ENCODE assay signal across 11 mouse cellular contexts in the genomic region with DNA sequence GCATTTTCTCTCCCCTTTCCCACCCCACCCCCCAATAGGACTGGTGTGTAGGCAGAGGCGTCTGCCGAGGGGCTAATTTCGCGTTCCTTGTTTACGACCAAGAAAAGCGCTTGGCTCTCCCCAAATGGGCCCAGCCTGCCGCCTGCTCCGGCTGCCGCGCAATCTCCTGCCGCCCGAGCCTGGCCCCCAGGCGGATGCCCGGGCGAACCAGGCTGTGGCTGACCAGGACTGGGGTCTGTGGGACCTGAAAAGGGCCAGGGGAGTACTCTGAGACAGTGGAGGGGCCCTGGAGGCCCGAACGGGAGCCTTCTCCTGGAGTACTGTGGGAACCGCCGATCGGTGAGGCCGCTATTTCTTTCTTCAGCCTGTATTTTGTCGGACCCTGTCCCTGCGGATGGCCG. TPM values are rescaled to one million over a fixed set of nuclear protein-coding genes. Genes with fewer than 3 reads are reported as not detected.
DNase-seq lines count a peak whose midpoint lies in the region; ATAC-seq and TF ChIP-seq lines count a peak whose summit lies in the region.
"Had no signal": no experiment of that assay in that cellular context is flagged by ENCODE, and none has a peak within 500 bp of the region (broad histone marks: within the 10 kb centered on the region; RNA-seq: fewer than 3 reads in every experiment).

No protein-coding gene starts in this region.

- peak overlapping the region; percentile 30 for H3K4me2 ChIP-seq in lung, embryonic 16.5 days (ENCODE audit: low read depth, low read length)
- H3K4me2 ChIP-seq in intestine, postnatal 0 days (replicated peaks; ENCODE audit: low read depth) = peak overlapping the region; percentile 66
- H3K4me2 ChIP-seq: forebrain, embryonic 15.5 days had no signal

- no peak overlapping the region for H3K4me3 ChIP-seq in lung, embryonic 16.5 days (ENCODE audit: low read length)
- H3K4me3 ChIP-seq in intestine, postnatal 0 days (ENCODE audit: low read depth, low read length) = peak overlapping the region; percentile 39
- H3K4me3 ChIP-seq in small intestine, adult 2 months (ENCODE audit: low read depth, low read length) = peak overlapping the region; percentile 50
- H3K4me3 ChIP-seq: forebrain, embryonic 15.5 days had no signal

- no peaks in the 10 kb centered on the region; the same call in 1 of the 2 replicates for H3K4me1 ChIP-seq in lung, embryonic 16.5 days (replicated peaks; ENCODE audit: control insufficient read depth, insufficient read depth, low read length)
- H3K4me1 ChIP-seq in intestine, postnatal 0 days (replicated peaks; ENCODE audit: control insufficient read depth, insufficient read depth, low read length) = no peaks in the 10 kb centered on the region
- H3K4me1 ChIP-seq in small intestine, adult 2 months (ENCODE audit: control insufficient read depth, insufficient read depth, insufficient read length, low read length) = peaks cover 3% of the 10 kb centered on the region; the same call in 1 of the 2 replicates

- no peak overlapping the region for H3K27ac ChIP-seq in lung, embryonic 16.5 days (ENCODE audit: low read length)
- peak overlapping the region; percentile 62 for H3K27ac ChIP-seq in intestine, postnatal 0 days (ENCODE audit: low read depth, low read length)
- peak overlapping the region; percentile 64 for H3K27ac ChIP-seq in small intestine, adult 2 months (ENCODE audit: insufficient read depth, low read depth, low read length)
- H3K27ac ChIP-seq: forebrain, embryonic 15.5 days had no signal

- H3K9ac ChIP-seq in lung, embryonic 16.5 days (ENCODE audit: low read length) = no peak overlapping the region
- H3K9ac ChIP-seq in intestine, postnatal 0 days (ENCODE audit: low read depth, low read length) = peak overlapping the region; percentile 40; the same call in 1 of the 2 replicates
- H3K9ac ChIP-seq: forebrain, embryonic 15.5 days had no signal

- H3K36me3 ChIP-seq in lung, embryonic 16.5 days (ENCODE audit: control insufficient read depth, insufficient read depth, low read length) = no peaks in the 10 kb centered on the region
- H3K36me3 ChIP-seq in intestine, postnatal 0 days (ENCODE audit: control insufficient read depth, insufficient read depth) = no peaks in the 10 kb centered on the region
- H3K36me3 ChIP-seq in small intestine, adult 2 months (ENCODE audit: control insufficient read depth, insufficient read depth, low read length) = no peaks in the 10 kb centered on the region
- H3K36me3 ChIP-seq: forebrain, embryonic 15.5 days had no signal

- no peak for ATAC-seq in lung, embryonic 16.5 days (ENCODE audit: low read depth)
- no peak for ATAC-seq in intestine, postnatal 0 days
- no peak for ATAC-seq in activated CD4-positive, CD25-positive, alpha-beta regulatory T cell, adult 4 months
- ATAC-seq: forebrain, embryonic 15.5 days had no signal

- no peaks in the 10 kb centered on the region for H3K9me3 ChIP-seq in lung, embryonic 16.5 days (ENCODE audit: control insufficient read depth, low read length)
- H3K9me3 ChIP-seq in intestine, postnatal 0 days (ENCODE audit: control insufficient read depth) = 0 out of 2 replicates have a peak, but pooled peaks cover 2% of the 10 kb centered on the region
- H3K9me3 ChIP-seq: forebrain, embryonic 15.5 days had no signal

- WGBS in lung, embryonic 16.5 days = under 1% methylated on average over 24 of the region's 24 CpGs
- WGBS in intestine, postnatal 0 days = 6% methylated on average over 24 of the region's 24 CpGs
- 12% methylated on average over 24 of the region's 24 CpGs for WGBS in small intestine, adult 2 months

- peak; percentile 92 for DNase-seq in heart, adult 11 months
- DNase-seq in heart, adult 18-20 months = no peak
- DNase-seq in lung, postnatal 14 days = no peak
- DNase-seq in layer of hippocampus, adult 11-12 months (ENCODE audit: low spot score) = no peak
- DNase-seq: right cerebral cortex, postnatal 4 days had no signal

- peaks cover 95% of the 10 kb centered on the region for H3K27me3 ChIP-seq in lung, embryonic 16.5 days (ENCODE audit: control insufficient read depth, insufficient read depth, low read depth, low read length)
- peaks cover 100% of the 10 kb centered on the region for H3K27me3 ChIP-seq in intestine, postnatal 0 days (replicated peaks; ENCODE audit: control insufficient read depth, insufficient read depth, low read length)
- peaks cover 69% of the 10 kb centered on the region for H3K27me3 ChIP-seq in small intestine, adult 2 months (ENCODE audit: control insufficient read depth, insufficient read depth, low read length)

- no peak for TF ChIP-seq CTCF in intestine, postnatal 0 days (IDR thresholded peaks at IDR 0.05; ENCODE audit: low read depth)
- no peak for TF ChIP-seq CTCF in small intestine, adult 2 months (IDR thresholded peaks at IDR 0.05; ENCODE audit: extremely low read depth, insufficient read length, insufficient replicate concordance, low read depth, low read length)

- no peak for TF ChIP-seq POLR2A in small intestine, adult 2 months (IDR thresholded peaks at IDR 0.05; ENCODE audit: low read depth, low read length)

RNA-seq across cellular contexts. Expression of a gene that starts 2.4 kb away (rescaled TPM):
- under 1 TPM in 1 of 2 experiments, not detected in 1; 0.18 TPM for total RNA-seq in heart, adult 18-20 months (2021)
- polyA plus RNA-seq in lung, embryonic 16.5 days (2015; fragmentation: Nextera tagmentation; extraction: Ambion mirVana) = 0.36 TPM in 2 replicates
- 3.0 and 3.5 TPM in 2 replicates for polyA plus RNA-seq in intestine, postnatal 0 days (2015; fragmentation: Nextera tagmentation; extraction: Ambion mirVana)
- polyA plus RNA-seq in small intestine, adult 2 months (2012; rRNA removed) = 0.05 and 5.0 TPM in 2 replicates
- polyA plus RNA-seq in activated CD4-positive, CD25-positive, alpha-beta regulatory T cell, adult 4 months (2017; shearing (Covaris generic)) = not detected
- total RNA-seq: layer of hippocampus, adult 8-10 months had no signal
- polyA plus RNA-seq: forebrain, embryonic 15.5 days had no signal

RNA-seq across cellular contexts. Expression of a gene that starts 10.1 kb away (rescaled TPM):
- total RNA-seq in heart, adult 18-20 months (2021) = not detected
- polyA plus RNA-seq in lung, embryonic 16.5 days (2015; fragmentation: Nextera tagmentation; extraction: Ambion mirVana) = 0.10 and 0.30 TPM in 2 replicates
- 3.5 and 4.6 TPM in 2 replicates for polyA plus RNA-seq in intestine, postnatal 0 days (2015; fragmentation: Nextera tagmentation; extraction: Ambion mirVana)
- 1.8 TPM in 1 of 2 replicates, not detected in the other for polyA plus RNA-seq in small intestine, adult 2 months (2012; rRNA removed)
- under 1 TPM in 1 of 2 experiments, not detected in 1; 0.15 TPM for polyA plus RNA-seq in activated CD4-positive, CD25-positive, alpha-beta regulatory T cell, adult 4 months (2017; shearing (Covaris generic))
- total RNA-seq: layer of hippocampus, adult 8-10 months had no signal
- polyA plus RNA-seq: forebrain, embryonic 15.5 days had no signal

RNA-seq across cellular contexts. Expression of a gene that starts 18.2 kb away (rescaled TPM):
- under 1 TPM in 1 of 2 experiments, not detected in 1; 0.23 TPM for total RNA-seq in heart, adult 18-20 months (2021)
- polyA plus RNA-seq in lung, embryonic 16.5 days (2015; fragmentation: Nextera tagmentation; extraction: Ambion mirVana) = 0.93 and 1.4 TPM in 2 replicates
- polyA plus RNA-seq in intestine, postnatal 0 days (2015; fragmentation: Nextera tagmentation; extraction: Ambion mirVana) = 4.8 and 5.2 TPM in 2 replicates
- polyA plus RNA-seq in small intestine, adult 2 months (2012; rRNA removed) = 0.38 and 2.1 TPM in 2 replicates
- not detected for polyA plus RNA-seq in activated CD4-positive, CD25-positive, alpha-beta regulatory T cell, adult 4 months (2017; shearing (Covaris generic))
- total RNA-seq: layer of hippocampus, adult 8-10 months had no signal
- polyA plus RNA-seq: forebrain, embryonic 15.5 days had no signal

RNA-seq across cellular contexts. Expression of a gene that starts 24.3 kb away (rescaled TPM):
- not detected for total RNA-seq in heart, adult 18-20 months (2021)
- not detected in 2 replicates for polyA plus RNA-seq in lung, embryonic 16.5 days (2015; fragmentation: Nextera tagmentation; extraction: Ambion mirVana)
- polyA plus RNA-seq in intestine, postnatal 0 days (2015; fragmentation: Nextera tagmentation; extraction: Ambion mirVana) = 0.43 and 0.58 TPM in 2 replicates
- 0.22 TPM in 1 of 2 replicates, not detected in the other for polyA plus RNA-seq in small intestine, adult 2 months (2012; rRNA removed)
- polyA plus RNA-seq in activated CD4-positive, CD25-positive, alpha-beta regulatory T cell, adult 4 months (2017; shearing (Covaris generic)) = not detected
- total RNA-seq: layer of hippocampus, adult 8-10 months had no signal
- polyA plus RNA-seq: forebrain, embryonic 15.5 days had no signal

RNA-seq across cellular contexts. Expression of a gene that starts 33.3 kb away (rescaled TPM):
- total RNA-seq in heart, adult 18-20 months (2021) = under 1 TPM in 1 of 2 experiments, not detected in 1; 0.18 TPM
- polyA plus RNA-seq in lung, embryonic 16.5 days (2015; fragmentation: Nextera tagmentation; extraction: Ambion mirVana) = 0.31 TPM in 2 replicates
- polyA plus RNA-seq in intestine, postnatal 0 days (2015; fragmentation: Nextera tagmentation; extraction: Ambion mirVana) = 3.4 and 3.9 TPM in 2 replicates
- 0.28 and 1.7 TPM in 2 replicates for polyA plus RNA-seq in small intestine, adult 2 months (2012; rRNA removed)
- not detected for polyA plus RNA-seq in activated CD4-positive, CD25-positive, alpha-beta regulatory T cell, adult 4 months (2017; shearing (Covaris generic))
- total RNA-seq: layer of hippocampus, adult 8-10 months had no signal
- polyA plus RNA-seq: forebrain, embryonic 15.5 days had no signal
